Mouse (Mus musculus): ENCODE results near the gene Insyn1.

- TF ChIP-seq POLR2A (IDR thresholded peaks at IDR 0.05; ENCODE audit: borderline replicate concordance, extremely low read depth, insufficient read depth, insufficient read length, poor library complexity, severe bottlenecking) (no peak), CTCF (IDR thresholded peaks at IDR 0.05; ENCODE audit: borderline replicate concordance, extremely low read depth, insufficient read depth, insufficient read length) (no peak)
Measured at GRCm38 (mm10) chr9:58530407-58530806, 42.0 kb downstream of the Insyn1 start.

All from brain, embryonic 14.5 days (tissue).